Mouse (Mus musculus): ENCODE data around the gene Tmem253.

DNA sequence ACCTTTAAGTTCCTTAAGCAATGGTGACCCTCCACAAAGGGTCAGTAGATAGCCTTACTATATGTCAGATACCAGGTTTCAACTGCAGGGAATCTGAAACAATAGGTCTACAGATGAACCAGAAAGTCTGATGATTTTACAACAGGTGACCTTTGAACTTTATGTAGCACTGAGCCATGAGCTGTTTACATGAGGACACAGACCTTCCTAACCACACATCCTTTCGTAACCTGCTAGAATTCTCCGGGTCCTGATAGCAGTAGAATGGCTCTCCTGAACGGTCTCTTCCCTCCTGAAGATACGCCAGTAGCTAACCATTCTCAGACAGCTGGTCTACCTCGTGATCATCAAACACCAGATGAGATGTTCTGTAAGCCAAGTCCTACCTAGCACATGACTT is 23.9 kb downstream of the Tmem253 start:
- no peak for TF ChIP-seq TCF3 (IDR thresholded peaks at IDR 0.05; ENCODE audit: insufficient read length, low read depth)
- no peak for TF ChIP-seq POLR2A (IDR thresholded peaks at IDR 0.05; ENCODE audit: insufficient read length, low read depth)
- TF ChIP-seq MYOD1 (IDR thresholded peaks at IDR 0.05; ENCODE audit: control insufficient read depth in 1 of 3, insufficient read length in 2 of 3, low read depth in 2 of 3) = no peak
- no peak for TF ChIP-seq E2F4 (IDR thresholded peaks at IDR 0.05; ENCODE audit: insufficient read depth)
- no peak for TF ChIP-seq POLR2AphosphoS2 (IDR thresholded peaks at IDR 0.05; ENCODE audit: insufficient read length, low read depth)
- no peak for TF ChIP-seq MAX (IDR thresholded peaks at IDR 0.05; ENCODE audit: low read depth)
- TF ChIP-seq MYOG (IDR thresholded peaks at IDR 0.05; ENCODE audit: control insufficient read depth in 1 of 3, insufficient read depth in 1 of 3, insufficient read length in 2 of 3, low read depth in 2 of 3) = no peak
- no peak for TF ChIP-seq USF1 (IDR thresholded peaks at IDR 0.05; ENCODE audit: low read depth)
- TF ChIP-seq TCF12 (IDR thresholded peaks at IDR 0.05; ENCODE audit: insufficient read depth, poor library complexity, severe bottlenecking) = no peak
- no peak for TF ChIP-seq CEBPB (IDR thresholded peaks at IDR 0.05; ENCODE audit: insufficient read depth, poor library complexity, severe bottlenecking)
